Mouse (Mus musculus): ENCODE results near the gene Gpr150.

Gene Gpr150

DNA sequence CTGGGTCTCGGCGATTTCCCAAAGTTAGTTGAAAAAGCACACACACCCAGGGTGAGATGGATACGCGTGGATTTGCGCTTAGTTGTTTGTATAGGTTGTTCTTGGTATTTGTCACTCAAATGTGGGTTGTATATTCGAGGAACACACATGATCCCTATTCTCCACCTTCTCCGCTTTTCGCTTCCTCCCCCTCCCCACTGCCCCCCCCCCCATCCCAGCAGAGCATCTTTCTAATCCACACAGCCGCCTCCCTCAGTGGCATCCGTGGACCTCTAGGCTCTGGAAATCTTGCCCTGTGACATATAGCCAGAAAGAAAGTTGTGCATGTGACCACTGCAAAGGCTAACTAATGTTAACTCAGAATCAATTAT lies at the start of gene Gpr150:
Gpr150 (minus strand) TSS at position 101 of the 371 bp plus-strand sequence.
- no peak for ATAC-seq (ENCODE audit: low TSS enrichment)

DNA sequence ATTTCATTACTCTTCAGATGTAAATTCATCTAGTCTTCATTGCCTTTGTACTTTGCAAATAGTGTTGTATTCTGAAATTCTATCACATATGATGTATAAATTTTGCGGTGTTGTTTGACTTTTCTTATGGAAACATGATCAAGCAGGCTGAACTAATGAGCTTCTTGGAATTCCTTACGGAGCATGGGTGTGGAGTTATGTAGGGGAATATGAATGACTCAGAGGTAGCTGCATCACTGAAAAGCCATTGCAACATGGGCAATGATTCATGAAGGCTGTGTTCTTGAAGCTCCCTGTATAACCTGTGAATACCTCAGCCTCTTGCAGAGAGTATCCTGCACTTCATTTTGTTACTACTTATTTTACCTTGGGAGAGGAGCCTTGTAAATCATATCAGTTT lies 45.2 kb upstream of the Gpr150 start:
- no peak for ATAC-seq (ENCODE audit: low TSS enrichment)

DNA sequence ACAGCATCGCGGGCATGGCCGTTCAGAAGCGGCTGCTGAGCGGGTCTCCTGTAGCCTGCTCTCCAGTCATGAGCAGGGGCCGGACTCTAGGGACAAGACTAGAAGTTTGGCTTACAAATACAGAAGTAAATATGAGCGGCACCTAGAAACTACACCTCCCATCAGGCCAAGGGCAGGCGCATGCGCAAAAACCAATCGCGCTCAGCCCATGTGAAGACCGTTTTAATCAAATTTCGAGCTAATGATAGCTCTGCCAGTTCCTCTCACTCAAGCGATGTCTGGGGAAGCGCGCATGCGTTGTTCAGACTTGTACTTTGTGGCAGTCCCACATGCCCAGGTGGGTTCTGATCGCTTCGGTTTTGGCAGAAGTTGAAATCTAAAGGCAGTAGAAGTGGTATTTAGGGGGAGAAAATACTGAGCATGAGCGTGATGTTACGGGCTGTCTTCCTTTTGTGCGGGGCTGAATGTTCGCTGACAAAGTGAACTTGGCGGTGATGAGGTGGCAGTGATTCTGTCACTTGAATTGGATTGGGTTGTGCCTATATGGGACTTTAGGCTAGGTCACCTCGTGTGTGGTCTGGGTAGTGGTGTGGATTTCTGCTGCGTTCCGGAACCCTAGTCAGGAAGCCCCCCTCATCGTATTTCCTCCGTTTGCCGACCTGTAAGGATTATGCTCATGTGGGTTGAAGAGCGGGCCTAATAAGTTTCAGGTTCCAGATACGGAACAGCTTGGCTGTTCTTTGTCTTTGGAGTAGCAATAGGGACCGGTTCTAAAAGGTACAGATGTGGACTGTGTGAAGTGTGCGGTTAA lies 41.9 kb upstream of the Gpr150 start, which contains the start of the genes Arsk and Ttc37:
Arsk (minus strand) TSS at position 168 of the 811 bp plus-strand sequence.
Ttc37 (plus strand) TSS at position 242 of the 811 bp plus-strand sequence.
- ATAC-seq (ENCODE audit: low TSS enrichment), result peak; percentile 98

DNA sequence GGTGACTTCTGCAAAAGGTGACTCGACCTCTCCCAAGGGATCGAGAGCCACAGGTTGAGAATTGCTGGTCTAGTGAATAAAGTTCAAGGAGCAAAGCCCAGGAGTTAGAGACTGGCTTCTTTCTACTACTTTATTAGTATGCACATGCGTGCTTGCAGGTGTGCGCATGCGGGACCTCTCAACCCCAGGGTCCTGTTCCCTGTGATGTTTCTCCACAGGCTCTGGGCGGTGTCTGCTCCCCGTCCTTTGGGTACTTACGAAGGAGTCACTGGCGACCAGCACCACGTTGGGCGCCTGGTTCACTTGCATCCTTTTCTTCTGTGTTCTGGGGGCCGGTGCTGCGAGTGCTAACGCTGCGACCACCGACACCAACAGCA lies 41.3 kb upstream of the Gpr150 start:
- peak; percentile 70 for ATAC-seq (ENCODE audit: low TSS enrichment)

DNA sequence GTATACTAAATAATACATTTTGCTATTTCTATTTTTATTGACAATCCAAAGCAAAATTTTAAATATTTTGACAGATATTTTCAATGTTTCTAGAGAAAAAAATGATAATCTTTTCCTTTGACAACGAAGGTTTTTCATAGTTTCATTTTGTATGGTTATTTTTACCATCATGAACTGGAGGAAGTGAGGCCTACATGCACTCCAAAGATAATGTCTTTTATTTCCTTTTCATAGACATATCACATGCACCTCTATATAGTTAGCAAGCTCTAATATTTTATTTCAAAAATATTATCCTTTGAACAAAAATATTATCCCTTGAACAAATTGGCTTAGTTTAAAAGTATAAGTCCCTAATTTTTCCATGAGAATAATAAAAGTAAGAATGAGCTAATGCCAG lies 17.5 kb upstream of the Gpr150 start:
- no peak for ATAC-seq (ENCODE audit: low TSS enrichment)

DNA sequence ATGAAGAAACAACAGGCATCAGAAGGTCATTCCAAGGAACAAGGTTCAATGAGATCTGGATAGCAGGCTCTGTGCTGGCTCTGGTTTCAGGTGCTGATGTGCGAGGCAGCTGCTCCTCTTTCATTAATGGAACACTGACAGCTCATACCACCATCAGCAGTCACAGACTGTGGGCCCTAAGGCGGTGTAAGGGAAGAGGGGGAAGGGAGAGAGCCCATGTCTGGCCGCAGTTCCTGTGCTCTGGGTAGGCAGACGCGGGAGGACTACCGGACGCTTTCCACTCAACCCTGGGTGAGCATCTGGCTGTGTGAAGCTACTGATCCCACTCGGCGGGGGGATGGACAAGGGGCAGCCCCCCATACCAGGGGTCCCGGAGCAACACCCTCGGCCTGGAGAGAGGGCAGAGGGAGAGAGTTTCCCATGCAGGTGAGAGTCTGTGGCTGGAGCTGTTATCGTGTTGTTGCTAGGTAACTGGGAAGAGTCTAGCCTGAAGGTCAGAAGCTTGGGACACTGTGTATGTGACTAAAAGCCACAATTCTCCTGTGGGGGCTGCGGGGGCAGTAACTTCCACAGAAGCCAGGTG lies 7.7 kb upstream of the Gpr150 start:
- no peak for ATAC-seq (ENCODE audit: low TSS enrichment)

DNA sequence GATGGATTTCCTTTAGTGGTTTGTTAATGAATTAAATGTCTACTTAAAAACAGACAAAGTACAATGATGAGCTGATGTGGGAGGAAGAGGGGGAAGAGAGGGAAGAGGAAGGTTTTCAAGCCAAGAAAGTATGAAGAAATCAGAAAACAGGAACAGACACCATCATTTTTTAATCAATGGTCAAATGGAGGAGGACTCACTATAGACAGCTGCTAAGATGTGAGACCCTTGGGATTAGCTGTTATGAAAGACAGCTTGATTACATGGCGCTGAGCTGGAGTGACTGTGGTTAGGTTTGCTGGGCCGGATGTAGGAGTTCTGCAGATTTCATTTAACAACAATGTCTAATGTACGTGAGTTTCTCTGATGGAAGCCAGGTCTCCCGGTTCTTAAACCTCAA lies 6.8 kb upstream of the Gpr150 start:
- no peak for ATAC-seq (ENCODE audit: low TSS enrichment)

DNA sequence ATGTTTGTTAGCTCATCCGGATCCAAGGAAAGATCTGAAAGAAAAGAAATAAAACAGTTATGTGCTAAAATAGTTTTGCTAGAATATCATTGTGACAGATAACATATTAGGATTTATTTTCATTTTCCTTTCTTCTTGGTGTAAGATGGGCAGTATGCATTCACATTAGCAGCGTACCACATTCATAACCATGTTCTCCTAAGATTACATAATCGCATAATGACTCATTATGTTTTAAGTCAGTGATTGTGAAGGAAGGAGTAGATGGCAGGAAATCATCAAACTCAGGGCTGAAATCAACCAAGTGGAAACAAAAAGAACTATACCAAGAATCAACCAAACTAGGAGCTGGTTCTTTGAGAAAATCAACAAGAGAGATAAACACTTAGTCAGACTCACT lies 5.8 kb upstream of the Gpr150 start:
- peak; percentile 66 for ATAC-seq (ENCODE audit: low TSS enrichment)

DNA sequence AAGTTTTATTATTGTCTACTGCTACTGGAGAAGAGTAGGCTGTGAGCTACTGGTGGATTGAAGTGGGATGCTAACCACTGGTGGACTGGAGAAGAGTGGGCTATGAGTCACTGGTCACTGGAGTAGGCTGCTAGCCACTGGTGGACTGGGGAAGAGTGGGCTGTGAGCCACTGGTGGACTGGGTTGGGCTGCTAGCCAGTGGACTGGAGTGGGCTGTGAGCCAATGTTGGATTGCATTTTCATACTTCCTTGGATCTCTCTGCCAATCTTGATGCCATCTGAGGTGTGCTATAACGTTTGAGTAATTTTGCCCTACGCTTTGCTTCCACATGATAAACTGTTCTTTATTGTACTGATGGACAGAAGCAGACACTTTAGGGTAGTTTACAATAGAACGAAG lies 5.3 kb upstream of the Gpr150 start:
- ATAC-seq (ENCODE audit: low TSS enrichment), result 0 out of 2 replicates have a peak, but pooled peaks have one; percentile 5

DNA sequence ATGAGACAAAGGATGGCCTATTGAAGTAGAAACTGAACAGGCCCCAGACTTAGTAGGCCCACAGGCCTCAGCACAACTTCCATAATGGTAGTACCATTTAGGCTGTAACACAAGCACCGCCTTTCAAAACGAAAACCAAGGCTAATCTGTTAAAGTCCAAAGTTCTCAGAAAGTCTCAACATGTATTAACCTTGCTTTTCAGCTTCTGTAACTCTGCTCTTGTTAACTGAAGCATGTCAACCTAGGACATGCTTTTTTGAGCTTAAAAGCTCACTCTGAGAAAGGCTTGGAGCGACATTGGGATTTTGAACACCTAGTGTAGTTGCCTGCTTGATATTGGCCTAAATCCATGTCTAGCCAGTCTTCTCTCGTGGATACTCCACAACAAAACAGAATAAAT lies 2.8 kb upstream of the Gpr150 start:
- no peak for ATAC-seq (ENCODE audit: low TSS enrichment)

DNA sequence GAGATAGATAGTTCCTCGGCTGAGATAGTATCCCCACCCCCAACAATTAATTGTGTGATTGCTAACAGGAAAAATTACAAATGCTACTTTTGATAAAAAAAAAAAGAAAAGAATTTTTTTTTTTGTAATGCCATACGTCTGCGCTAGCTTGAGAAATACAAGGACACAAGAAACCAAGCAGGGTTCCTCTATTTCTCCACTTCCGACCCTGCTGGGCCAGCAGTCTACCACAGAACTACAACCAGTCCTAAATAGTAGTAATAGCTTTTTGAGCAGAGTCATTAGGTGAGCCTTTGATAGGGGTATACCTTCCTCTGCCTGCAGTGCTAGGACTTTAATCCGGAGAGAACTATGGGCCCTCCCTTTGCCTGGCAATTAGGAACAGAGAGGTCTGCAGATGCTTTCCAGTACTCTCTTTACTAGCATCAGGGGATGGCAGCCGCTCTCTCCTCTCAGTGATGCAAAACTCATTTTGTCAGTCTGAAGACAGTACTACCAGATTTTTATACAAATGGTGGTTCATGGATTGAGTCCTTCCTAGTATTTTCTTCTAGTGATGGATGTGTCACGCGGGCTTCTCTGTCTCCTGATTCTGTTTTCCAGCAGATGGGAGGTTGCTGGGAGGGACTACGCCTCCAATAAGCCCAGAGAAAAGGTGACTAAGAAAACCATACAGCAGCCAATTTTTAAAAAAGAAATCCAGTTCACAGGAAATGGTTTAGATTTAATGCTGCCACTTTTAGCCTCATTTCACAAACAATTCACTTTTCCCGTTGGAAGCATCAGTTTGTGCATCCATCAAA lies 672 bp upstream of the Gpr150 start:
- peak; percentile 64 for ATAC-seq (ENCODE audit: low TSS enrichment)

DNA sequence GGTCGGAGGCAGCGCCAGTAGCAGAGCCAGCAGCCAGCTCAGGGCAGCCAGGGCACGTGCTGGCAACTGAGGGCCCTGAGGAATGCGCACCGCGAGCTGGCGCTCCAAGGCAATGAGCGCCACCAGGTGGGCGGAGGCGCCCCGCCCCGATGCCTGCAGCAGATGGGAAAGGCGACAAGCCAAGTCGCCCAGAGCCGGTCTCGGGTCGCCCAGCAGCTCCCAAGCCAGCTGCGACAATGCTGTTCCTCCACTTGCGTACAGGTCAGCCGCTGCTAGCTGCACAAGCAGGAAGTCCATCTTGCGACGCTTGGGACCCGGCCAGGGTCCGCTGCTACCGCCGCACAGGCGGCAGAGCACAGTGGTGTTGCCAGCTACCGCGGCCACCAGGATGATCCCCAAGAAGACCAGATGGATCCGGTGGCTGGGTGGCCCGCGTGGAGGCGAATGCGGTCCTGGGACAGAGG lies 503 bp downstream of the Gpr150 start:
- ATAC-seq (ENCODE audit: low TSS enrichment), result peak; percentile 73

DNA sequence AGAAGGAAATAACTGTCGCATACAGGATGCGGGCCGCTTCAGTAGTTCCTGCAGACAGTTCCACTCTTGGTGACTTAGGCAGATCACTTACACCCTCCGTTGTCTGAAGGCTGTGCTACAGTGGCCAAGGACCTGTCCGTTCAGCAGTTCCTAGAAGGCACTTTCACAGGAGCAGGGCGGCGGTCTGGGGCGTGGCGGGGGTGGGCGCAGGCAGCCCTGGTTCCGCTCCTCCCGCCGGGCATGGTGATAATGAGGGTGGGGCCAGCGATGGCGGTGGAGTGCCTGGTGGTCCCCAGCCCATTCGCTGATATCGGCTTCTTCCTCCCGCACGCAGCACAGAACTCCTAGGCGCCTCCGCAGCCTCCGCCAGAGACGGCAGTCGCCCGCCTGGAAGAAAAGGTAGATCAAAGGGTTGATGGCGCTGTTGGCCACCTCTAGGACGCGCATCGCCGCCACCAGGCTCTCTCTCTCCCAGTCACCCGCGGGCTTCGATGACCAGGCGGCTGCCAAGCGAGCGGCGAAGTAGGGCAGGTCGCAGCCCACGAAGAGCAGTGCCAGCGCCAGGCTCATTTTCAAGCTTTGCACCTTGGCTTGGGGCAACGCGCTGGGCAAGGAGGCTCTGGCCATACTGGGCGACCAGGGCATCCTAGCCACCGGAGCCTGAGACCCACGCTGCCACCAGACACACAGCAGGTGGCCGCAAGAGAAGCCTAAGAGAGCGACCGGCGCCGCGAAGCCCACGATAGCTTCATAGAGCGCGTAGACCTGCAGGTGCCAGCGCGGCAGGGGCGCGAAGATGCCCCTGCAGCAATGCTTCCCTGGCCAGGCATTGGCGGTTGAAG lies 1.2 kb downstream of the Gpr150 start:
- peak; percentile 24 for ATAC-seq (ENCODE audit: low TSS enrichment)

DNA sequence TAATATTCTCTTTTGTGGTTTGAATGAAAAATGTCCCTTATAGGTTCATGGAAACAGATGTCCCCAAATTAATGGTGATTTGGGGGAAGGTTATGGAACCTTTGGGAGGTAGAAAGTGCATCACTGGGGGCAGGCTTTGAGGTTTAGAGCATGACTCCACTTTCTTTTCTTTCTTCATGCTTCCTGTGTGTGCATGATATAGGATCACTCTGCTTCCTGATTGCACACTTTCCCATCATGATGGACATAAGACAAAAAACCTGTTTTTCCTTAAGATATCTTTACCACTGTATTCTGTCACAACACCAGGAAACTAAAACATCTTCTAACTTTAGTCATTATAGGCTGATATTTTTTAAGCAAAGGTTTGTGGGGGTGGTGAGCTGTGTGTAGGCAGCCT lies 11.8 kb downstream of the Gpr150 start:
- ATAC-seq (ENCODE audit: low TSS enrichment), result no peak

DNA sequence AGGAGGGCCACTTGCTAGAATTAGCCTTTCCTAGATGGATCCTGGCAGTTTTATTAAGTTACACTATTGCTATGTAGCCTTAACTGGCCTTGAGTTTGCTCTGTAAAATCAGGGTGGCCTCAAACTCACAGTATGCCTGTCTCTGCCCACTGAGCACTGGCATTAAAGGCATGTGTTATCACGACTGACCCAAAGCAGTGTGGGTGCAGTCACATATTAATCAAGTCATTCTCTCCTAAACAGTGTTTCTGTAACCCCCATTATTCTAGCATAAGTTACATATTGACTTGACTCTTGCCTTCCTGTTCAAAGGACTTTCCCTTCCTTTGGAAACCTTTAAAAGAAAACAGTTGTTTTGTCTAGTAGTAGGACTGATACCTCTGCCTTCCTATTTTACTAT lies 14.3 kb downstream of the Gpr150 start:
- ATAC-seq (ENCODE audit: low TSS enrichment), result no peak

DNA sequence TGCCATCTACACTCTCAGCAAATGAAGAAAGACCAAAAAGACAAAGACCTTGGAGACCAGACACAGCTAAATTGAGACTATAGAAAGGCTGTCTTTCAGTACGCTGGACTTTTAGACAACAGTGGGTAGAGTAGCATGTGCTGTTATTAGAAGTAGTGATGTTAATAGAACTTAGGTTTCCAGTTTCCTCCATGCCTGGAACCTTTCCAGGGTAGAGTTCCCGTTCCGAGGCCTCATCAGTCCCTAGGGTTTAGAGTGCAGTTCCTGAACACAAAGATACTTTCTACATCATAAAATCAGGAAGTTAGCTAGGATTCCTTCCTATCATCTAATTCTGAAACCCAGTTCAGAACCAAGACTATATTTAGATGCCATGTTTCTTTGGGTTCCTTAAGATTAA lies 32.2 kb downstream of the Gpr150 start:
- ATAC-seq (ENCODE audit: low TSS enrichment), result no peak

DNA sequence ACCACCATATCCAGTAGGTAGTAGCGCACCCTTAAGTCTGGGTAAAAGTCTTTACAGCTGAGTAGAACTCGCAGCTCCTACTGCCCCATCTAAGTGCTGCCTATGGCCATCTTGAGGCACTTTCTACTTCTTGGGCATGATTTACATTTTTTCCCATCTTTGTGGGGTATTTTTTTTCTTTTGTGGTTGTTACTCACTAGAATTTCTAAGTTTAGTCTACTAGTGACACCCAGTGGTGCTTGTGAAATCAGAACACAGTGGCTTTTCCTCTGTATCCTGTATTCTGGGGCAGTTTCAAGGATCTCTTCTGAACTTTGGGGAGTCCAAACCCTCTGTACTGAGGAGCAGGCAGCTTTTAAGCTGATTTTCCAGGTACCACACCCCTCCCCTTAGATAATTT lies 35.0 kb downstream of the Gpr150 start:
- ATAC-seq (ENCODE audit: low TSS enrichment), result peak; percentile 39; the same call in 1 of the 2 replicates

DNA sequence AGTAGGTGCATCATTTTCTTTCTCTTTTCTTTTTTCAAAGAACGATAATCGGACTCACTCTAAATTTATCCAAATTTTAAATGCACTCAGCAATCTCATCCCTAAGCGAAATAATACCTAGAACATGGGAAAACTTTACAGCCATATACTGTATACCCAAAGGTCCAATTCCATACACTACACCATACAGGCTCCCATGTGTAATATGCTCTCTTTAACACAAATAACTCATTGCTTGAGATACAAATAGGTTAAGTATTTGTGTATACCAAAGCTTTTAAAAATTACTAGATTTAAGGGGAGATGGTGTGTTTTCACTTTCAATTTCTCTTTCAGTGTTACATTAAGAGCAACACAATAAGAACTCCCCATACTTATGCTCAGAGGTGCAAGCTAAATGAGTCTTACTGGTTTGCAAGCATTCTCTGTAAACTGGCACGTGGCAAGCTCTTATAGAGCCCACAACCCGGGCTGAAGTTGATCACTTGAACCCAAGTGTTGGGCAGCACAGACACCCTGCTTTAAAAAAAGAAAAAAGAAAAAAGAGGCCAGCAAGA lies 37.9 kb downstream of the Gpr150 start:
- ATAC-seq (ENCODE audit: low TSS enrichment), result peak; percentile 41

DNA sequence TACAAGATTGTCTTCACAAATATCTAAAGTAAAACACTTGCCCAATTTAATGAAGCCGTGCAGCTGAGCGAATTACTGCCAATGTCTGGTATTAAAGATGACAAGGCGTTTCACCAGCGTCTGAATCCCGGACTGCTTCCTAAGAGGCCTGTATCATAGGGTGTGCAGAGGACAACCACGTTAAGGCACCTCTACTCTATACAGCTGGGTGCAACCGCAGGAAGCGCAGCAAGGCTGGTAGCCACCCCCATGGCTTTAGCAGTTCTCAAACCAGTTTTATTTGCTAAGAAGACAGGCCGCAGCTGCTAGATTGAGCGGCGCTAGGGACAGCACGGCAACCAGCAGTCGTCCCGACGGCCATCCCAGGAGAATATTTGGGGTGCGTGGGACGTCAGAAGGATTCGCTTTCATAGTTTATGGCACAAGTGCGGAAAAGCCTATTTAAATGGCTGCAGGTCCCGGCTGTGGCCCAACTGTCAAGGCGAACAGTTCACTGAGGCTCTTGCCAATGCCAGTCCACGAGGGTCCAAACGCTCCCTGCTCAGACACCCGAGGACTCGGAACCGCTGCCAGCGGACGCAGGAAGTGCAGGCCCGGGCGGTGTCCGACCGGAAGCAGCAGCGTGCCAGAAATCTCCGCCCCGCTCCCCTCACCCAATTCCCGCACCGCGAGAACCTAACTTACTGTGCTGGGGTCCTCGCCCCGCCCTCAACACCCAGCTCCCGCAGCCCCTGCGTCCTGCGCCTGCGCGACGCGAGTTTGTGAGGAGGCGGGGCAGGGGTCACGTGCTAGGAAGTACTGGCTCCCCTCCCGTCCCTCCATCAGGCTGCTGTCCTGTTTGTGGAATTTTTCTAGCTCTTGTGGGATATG lies 38.6 kb downstream of the Gpr150 start, which contains the start of gene Rfesd:
Rfesd (minus strand) TSS at position 746 of the 870 bp plus-strand sequence.
- ATAC-seq (ENCODE audit: low TSS enrichment), result peak; percentile 94

DNA sequence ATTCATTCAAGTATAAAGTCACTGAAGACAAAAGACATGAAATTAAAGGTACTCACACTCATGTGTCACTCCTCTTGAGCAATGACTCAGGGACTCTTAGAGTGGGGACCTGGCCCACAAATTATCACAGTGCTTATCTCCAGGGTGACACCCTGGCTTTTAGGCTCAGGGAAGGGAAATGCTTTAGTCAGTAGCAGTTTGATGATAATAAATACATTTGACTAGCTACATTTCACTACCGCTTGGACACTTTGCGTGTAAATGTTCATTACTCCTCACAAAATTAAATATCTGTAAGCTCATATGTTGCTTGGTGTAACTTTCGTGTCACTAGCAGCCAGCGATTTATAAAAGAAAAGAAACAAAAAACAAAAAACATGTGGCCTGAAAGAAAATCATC lies 39.3 kb downstream of the Gpr150 start:
- no peak for ATAC-seq (ENCODE audit: low TSS enrichment)

Data from frontal cortex, adult (tissue).